Mouse (Mus musculus): ENCODE measurements around the gene Abtb1. TPM values are rescaled to one million over a fixed set of nuclear protein-coding genes. Genes with fewer than 3 reads are reported as not detected.

The Abtb1 gene
- polyA plus RNA-seq, 1 experiment from 2014 or later, result 34.7 TPM

GRCm38 (mm10) chr6:88843241-88843640 is 1.5 kb upstream of the Abtb1 start:
- peaks cover 4% of the 10 kb centered on the region; the same call in 1 of the 2 replicates for H3K4me1 ChIP-seq (ENCODE audit: insufficient read depth)
- H3K9me3 ChIP-seq (ENCODE audit: low read depth, low read length), result no peaks in the 10 kb centered on the region
- peak overlapping the region; percentile 93 for H3K4me2 ChIP-seq
- H3K27ac ChIP-seq (ENCODE audit: low read depth), result peak overlapping the region; percentile 84; the same call in 1 of the 2 replicates
- WGBS, result 72% methylated on average over 7 of the region's 7 CpGs
- H3K27me3 ChIP-seq (ENCODE audit: insufficient read depth, low read length), result no peaks in the 10 kb centered on the region
- H3K9ac ChIP-seq, result peak overlapping the region; percentile 77
- H3K36me3 ChIP-seq (ENCODE audit: insufficient read depth), result peaks cover 17% of the 10 kb centered on the region
- TF ChIP-seq CTCF (IDR thresholded peaks at IDR 0.05; ENCODE audit: low read depth), result no peak
- DNase-seq (no peak), ATAC-seq (ENCODE audit: insufficient read depth) (no peak)
- peak overlapping the region; percentile 88 for H3K4me3 ChIP-seq (ENCODE audit: low read depth, low read length)

GRCm38 (mm10) chr6:88842731-88843151 is 957 bp upstream of the Abtb1 start:
- no peak for TF ChIP-seq CTCF (IDR thresholded peaks at IDR 0.05; ENCODE audit: low read depth)
- ATAC-seq (ENCODE audit: insufficient read depth), result peak; percentile 6

GRCm38 (mm10) chr6:88841514-88841780 is 337 bp downstream of the Abtb1 start:
- no peaks in the 10 kb centered on the region for H3K9me3 ChIP-seq (ENCODE audit: low read depth, low read length)
- DNase-seq, result no peak
- H3K27ac ChIP-seq (ENCODE audit: low read depth), result peak overlapping the region; percentile 84
- H3K4me3 ChIP-seq (ENCODE audit: low read depth, low read length), result peak overlapping the region; percentile 88
- H3K27me3 ChIP-seq (ENCODE audit: insufficient read depth, low read length), result no peaks in the 10 kb centered on the region
- no peak for ATAC-seq (ENCODE audit: insufficient read depth)
- peaks cover 27% of the 10 kb centered on the region for H3K36me3 ChIP-seq (ENCODE audit: insufficient read depth)
- H3K4me2 ChIP-seq, result peak overlapping the region; percentile 93
- H3K9ac ChIP-seq, result peak overlapping the region; percentile 82
- peaks cover 4% of the 10 kb centered on the region; the same call in 1 of the 2 replicates for H3K4me1 ChIP-seq (ENCODE audit: insufficient read depth)
- under 1% methylated on average over 22 of the region's 22 CpGs for WGBS
- TF ChIP-seq CTCF (IDR thresholded peaks at IDR 0.05; ENCODE audit: low read depth), result no peak

More at GRCm38 (mm10) chr6:88842731-88843151, 957 bp upstream of the Abtb1 start:
- Histone ChIP-seq H3K36me3 (ENCODE audit: insufficient read depth) (peaks cover 22% of the 10 kb centered on the region), H3K4me2 (peak overlapping the region; percentile 93), H3K27me3 (ENCODE audit: insufficient read depth, low read length) (no peaks in the 10 kb centered on the region), H3K27ac (ENCODE audit: low read depth) (peak overlapping the region; percentile 84), H3K9me3 (ENCODE audit: low read depth, low read length) (no peaks in the 10 kb centered on the region), H3K4me3 (ENCODE audit: low read depth, low read length) (peak overlapping the region; percentile 88), H3K9ac (peak overlapping the region; percentile 77), H3K4me1 (ENCODE audit: insufficient read depth) (peaks cover 4% of the 10 kb centered on the region; the same call in 1 of the 2 replicates)
- under 1% methylated on average over 27 of the region's 32 CpGs for WGBS
- DNase-seq, result peak; percentile 50

- Histone ChIP-seq H3K9ac (peak overlapping the region; percentile 82), H3K9me3 (ENCODE audit: low read depth, low read length) (no peaks in the 10 kb centered on the region), H3K36me3 (ENCODE audit: insufficient read depth) (peaks cover 31% of the 10 kb centered on the region), H3K4me1 (ENCODE audit: insufficient read depth) (peaks cover 6% of the 10 kb centered on the region; the same call in 1 of the 2 replicates), H3K4me3 (ENCODE audit: low read depth, low read length) (peak overlapping the region; percentile 88), H3K27ac (ENCODE audit: low read depth) (peak overlapping the region; percentile 84), H3K27me3 (ENCODE audit: insufficient read depth, low read length) (no peaks in the 10 kb centered on the region), H3K4me2 (peak overlapping the region; percentile 93)
- DNase-seq (no peak), ATAC-seq (ENCODE audit: insufficient read depth) (no peak)
- WGBS, result 51% methylated on average over 9 of the region's 9 CpGs
- no peak for TF ChIP-seq CTCF (IDR thresholded peaks at IDR 0.05; ENCODE audit: low read depth)
Observed at GRCm38 (mm10) chr6:88840791-88841513, 832 bp downstream of the Abtb1 start.

GRCm38 (mm10) chr6:88840211-88840610 is 1.6 kb downstream of the Abtb1 start:
- ATAC-seq (ENCODE audit: insufficient read depth), result no peak
- peaks cover 38% of the 10 kb centered on the region for H3K36me3 ChIP-seq (ENCODE audit: insufficient read depth)
- H3K27ac ChIP-seq (ENCODE audit: low read depth), result no peak overlapping the region
- no peak for TF ChIP-seq CTCF (IDR thresholded peaks at IDR 0.05; ENCODE audit: low read depth)
- 0 out of 2 replicates have a peak overlapping the region, but pooled peaks have one; percentile 88 for H3K4me3 ChIP-seq (ENCODE audit: low read depth, low read length)
- H3K9me3 ChIP-seq (ENCODE audit: low read depth, low read length), result no peaks in the 10 kb centered on the region
- no peak overlapping the region for H3K9ac ChIP-seq
- 65% methylated on average over 3 of the region's 3 CpGs for WGBS
- H3K4me2 ChIP-seq, result peak overlapping the region; percentile 93; the same call in 1 of the 2 replicates
- no peak for DNase-seq
- no peaks in the 10 kb centered on the region for H3K27me3 ChIP-seq (ENCODE audit: insufficient read depth, low read length)
- peaks cover 7% of the 10 kb centered on the region; the same call in 1 of the 2 replicates for H3K4me1 ChIP-seq (ENCODE audit: insufficient read depth)

GRCm38 (mm10) chr6:88839135-88839970 is 2.4 kb downstream of the Abtb1 start:
- Histone ChIP-seq H3K9ac (no peak overlapping the region), H3K36me3 (ENCODE audit: insufficient read depth) (peaks cover 38% of the 10 kb centered on the region), H3K4me2 (no peak overlapping the region), H3K27me3 (ENCODE audit: insufficient read depth, low read length) (no peaks in the 10 kb centered on the region), H3K4me3 (ENCODE audit: low read depth, low read length) (no peak overlapping the region), H3K27ac (ENCODE audit: low read depth) (no peak overlapping the region), H3K4me1 (ENCODE audit: insufficient read depth) (peaks cover 7% of the 10 kb centered on the region; the same call in 1 of the 2 replicates), H3K9me3 (ENCODE audit: low read depth, low read length) (no peaks in the 10 kb centered on the region)
- DNase-seq (no peak), ATAC-seq (ENCODE audit: insufficient read depth) (no peak)
- TF ChIP-seq CTCF (IDR thresholded peaks at IDR 0.05; ENCODE audit: low read depth), result no peak
- WGBS, result 79% methylated on average over 26 of the region's 26 CpGs

- Histone ChIP-seq H3K4me3 (ENCODE audit: low read depth, low read length) (no peak overlapping the region), H3K27me3 (ENCODE audit: insufficient read depth, low read length) (no peaks in the 10 kb centered on the region), H3K27ac (ENCODE audit: low read depth) (no peak overlapping the region), H3K4me1 (ENCODE audit: insufficient read depth) (peaks cover 7% of the 10 kb centered on the region; the same call in 1 of the 2 replicates), H3K9me3 (ENCODE audit: low read depth, low read length) (no peaks in the 10 kb centered on the region), H3K4me2 (no peak overlapping the region), H3K9ac (no peak overlapping the region), H3K36me3 (ENCODE audit: insufficient read depth) (peaks cover 38% of the 10 kb centered on the region)
- WGBS, result 91% methylated on average over 10 of the region's 10 CpGs
- TF ChIP-seq CTCF (IDR thresholded peaks at IDR 0.05; ENCODE audit: low read depth), result no peak
- no peak for ATAC-seq (ENCODE audit: insufficient read depth)
- DNase-seq, result no peak
Observed at GRCm38 (mm10) chr6:88838613-88839012, 3.2 kb downstream of the Abtb1 start.
